Mouse (Mus musculus) layer of hippocampus, postnatal 10 days (tissue): ENCODE results near the gene Scube1. TPM values are rescaled to one million over a fixed set of nuclear protein-coding genes. Genes with fewer than 3 reads are reported as not detected.

ENCODE experiments used
- DNase-seq, 2 experiments: peaks; one replicate each; pipeline ENCODE4 v3.0.0; 2021; ENCODE audit warnings: low spot score in 2 of 2
- total RNA-seq, 2 experiments: library from RNA; stranded (reverse); gene quantifications; 2 replicates each; pipeline ENCODE4 v1.2.3; 2021

Scube1 gene
- total RNA-seq, 2 experiments from 2014 or later, result 14.8 to 17.6 TPM

DNA sequence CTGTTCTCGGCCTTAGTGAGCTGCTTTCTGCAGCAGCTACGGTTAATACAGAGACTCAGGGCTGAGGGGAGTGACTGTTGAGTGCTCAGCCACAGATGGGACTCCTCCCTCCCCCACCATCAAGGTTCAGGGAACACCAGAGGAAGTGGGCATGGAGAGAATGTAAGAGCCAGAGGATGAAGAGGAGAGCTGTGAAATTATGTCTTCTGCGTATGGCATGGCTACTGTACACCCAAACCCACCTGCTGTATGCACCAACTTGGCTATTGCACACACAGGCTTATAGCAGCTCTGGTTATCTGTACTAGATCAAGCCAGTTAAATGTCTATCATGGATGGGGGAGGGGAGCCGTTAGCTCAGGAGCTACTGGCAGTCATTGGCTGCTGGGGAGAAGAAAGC, 123.6 kb downstream of the Scube1 start:
- DNase-seq, result no peak

DNA sequence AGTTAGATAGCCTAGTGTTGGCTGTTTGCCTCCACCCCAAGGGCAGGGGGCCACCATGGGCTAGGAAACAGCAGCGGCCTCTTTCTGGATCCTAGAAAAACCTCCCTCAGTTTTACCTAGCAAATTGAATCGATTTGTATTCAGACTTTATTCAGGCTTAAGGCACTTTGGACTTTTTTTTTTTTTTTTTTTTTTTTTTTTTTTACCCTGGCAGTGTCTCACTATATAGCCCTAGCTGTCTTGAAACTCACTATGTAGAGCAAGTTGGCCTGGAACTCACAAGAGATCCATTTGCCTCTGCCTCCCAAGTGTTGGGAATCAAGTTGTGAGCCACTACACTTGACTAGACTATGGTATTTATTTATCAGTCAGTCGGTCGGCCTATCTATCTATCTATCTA, 128.0 kb downstream of the Scube1 start:
- no peak for DNase-seq

DNA sequence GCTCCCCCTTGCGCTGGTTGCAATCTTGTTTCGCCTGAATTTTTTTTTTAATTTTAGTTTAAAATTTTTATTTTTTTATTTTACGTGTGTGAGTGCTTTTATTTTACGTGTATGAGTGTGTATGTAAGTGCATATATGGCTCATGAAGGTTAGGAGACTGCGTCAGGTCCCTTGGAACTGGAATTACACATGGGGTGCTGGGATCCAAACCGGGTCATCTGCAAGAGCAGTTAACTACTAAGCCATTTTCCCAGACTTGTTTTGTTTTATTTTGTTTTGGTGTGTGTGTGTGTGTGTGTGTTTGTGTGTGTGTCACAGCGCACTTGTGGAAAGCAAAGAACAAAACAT, 129.5 kb downstream of the Scube1 start:
- DNase-seq, result no peak

DNA sequence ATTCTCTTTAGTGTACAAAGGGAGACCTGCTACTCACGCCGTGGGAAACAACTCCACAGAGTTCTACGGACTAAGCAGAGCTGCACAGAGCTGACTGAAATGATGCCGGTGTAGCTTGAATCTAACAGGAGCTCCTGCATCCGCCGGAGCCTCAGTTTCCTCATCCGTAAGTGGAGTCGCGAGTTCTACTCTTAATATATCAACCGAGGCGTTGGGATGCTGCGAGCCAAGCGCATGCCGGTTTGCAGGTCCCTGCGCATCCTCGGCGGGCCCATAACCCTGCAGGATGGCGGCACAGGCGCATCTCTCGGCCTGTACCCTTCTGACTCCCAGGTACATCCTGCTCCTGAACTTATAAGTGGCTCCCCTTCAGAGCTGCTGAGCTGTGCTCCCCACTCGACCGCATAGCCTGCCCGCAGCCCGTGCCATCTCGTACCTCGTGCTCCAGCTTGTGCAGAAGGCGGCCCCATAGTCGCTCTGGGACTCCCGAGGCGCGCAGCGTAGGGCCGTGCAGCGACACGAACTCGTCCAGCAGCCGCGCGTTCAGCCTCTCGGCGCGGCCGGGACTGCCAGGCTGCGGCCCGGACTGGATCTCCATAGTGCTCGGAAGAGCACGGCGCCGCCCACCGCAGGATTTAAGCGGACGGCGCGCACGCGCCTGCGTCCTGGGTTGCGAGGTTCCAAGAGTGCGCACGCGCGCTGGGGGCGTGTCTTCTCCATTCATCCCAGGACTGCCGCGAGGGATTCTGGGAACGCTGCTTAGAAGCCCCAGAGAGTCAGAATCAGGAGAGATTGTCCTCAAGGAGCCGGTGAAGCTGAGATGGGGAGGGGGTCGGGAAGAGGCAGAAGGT, 130.1 kb downstream of the Scube1 start, which contains the start of gene Ttll12:
Gene Ttll12 (minus strand): TSS at position 645 of the 851 bp plus-strand sequence.
- DNase-seq, result peak; percentile 93 to 97

DNA sequence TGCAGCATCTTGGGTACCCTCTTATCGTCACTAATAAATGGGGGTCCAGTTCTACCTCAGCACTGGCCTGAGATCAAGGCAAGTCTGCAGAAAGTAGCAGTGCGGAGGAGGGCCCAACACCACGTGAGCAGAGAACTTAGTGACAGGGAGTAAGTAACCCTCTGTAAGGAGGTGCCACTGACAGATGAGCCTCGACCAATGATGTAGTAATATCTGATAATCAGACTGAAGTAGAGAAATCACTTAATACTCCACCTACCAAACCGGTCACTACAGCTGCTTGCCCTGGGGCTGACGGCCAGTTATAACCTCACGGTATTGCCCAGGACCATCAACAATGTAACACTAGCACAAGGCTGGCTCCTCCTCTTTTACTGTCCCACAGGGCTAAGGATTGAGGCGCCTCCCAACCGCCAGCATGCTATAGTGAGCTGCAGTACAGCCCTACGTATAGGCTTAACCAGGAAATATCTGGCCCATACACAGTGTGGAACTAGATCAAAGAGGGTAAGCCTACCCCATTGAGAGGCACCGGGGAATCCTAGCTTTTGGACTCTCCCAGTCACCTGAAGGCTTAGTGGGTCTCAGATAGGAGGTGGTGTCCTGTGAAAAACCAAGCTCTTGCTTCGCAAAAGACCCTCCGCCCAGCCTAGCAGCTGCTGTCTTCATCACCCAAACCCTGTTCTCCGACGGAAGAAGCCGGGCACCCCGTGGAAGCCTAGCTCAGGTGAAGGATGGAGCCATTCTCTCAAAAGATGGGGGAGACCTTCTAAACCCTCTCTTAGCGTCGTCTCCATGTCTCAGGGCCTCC, 130.9 kb downstream of the Scube1 start:
- DNase-seq, result no peak

DNA sequence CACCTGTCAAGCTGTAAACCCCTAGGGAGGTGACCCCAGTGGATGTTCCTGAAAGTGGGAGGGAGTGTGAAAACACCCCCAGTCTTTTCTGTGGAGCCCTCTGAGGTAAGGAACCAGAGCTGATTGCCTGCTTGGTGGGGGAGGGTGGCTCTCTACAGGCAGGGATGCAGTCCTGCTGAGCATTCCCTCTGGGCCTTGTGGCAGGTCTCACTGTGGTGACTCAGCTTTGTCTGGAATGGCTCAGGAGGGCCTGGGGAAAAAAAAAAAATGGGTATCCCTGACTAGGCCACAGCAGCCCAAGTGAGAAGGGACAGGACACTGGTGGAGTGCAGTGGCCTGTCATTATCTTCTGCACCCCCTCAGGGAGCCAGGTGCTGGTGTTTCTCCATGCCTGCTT, 131.6 kb downstream of the Scube1 start:
- DNase-seq, result no peak

DNA sequence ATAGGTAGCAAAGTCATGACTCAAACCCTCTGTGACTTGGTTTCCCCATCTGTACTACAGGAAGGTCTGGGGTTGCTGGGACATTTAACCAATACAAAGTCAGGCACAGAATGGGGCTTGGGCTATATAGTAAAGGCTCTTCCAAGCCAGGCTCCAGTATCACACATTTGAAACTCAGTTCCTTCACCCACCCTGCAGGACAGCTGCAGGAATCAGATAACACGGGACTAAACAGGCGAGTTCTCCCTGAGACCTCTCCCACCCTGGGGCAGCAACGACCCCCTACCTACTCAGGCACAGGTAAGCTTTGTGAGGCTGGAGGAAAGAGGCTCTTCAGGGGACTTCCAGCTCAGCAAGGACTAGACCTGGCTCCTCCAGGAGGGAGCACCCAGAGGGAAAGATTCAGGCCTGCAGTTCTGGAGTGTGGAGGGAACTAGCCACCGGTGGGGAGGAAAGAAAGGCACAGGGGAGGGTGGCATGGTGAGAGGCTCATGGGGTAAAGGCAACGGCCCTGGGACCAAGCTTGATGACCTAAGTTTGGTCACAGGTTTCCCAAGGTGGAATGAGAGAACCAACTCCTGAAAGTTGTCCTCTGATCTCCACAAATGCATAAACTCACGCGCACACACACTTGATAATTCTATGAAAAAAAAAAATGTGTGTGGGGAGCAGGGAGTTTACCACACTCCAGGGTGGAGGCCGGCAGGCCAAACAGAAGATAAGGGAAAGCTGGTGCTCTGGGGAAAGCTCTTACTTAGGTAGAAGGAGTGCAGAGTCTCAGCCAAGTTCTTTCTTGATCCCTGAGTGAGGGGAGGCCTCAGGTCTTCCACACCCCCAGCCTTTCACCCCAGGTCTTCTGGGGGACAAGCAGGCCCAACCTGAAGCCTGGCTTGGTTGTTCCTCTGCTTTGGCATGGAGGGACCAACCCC, 132.3 kb downstream of the Scube1 start:
- DNase-seq, result no peak

DNA sequence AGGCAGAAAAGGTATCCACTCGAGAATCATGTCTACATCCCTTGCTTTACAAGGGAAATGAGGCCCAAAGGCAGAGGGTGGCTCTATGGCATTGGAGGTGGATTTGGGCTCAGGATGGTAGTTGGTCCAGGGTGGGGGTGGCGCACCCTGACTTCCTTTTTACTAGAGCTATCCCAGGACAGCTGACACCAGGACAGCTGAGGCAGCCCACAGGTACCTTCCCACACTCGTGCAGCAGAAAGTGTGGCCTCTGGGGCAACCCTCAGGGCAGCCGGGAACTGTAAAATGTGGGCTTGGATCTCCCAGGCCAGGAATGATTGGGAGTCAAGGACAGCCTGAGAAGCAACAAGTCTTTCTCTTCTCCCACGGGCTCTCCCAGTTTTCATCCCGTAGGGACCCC, 133.1 kb downstream of the Scube1 start:
- no peak for DNase-seq

DNA sequence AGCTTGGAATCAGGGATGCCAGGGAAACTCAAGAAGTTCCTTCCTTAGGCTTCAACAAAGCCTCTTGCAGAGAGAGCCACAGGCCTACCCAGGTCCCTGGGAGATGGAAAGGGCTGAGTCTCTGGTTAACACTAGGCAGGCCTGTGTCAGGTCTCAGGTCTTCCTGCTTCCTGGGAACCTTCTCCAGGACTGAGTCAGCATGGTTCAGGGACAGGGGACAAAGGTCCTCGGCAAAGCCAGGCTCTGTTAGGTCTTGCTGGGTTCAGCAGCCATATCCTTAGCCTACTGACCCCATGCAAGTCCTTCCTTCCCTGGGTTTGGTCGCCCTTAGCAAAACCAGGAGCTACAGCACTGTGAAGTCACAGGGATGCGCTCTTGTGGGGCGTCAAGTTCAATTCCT, 134.0 kb downstream of the Scube1 start:
- DNase-seq, result no peak

DNA sequence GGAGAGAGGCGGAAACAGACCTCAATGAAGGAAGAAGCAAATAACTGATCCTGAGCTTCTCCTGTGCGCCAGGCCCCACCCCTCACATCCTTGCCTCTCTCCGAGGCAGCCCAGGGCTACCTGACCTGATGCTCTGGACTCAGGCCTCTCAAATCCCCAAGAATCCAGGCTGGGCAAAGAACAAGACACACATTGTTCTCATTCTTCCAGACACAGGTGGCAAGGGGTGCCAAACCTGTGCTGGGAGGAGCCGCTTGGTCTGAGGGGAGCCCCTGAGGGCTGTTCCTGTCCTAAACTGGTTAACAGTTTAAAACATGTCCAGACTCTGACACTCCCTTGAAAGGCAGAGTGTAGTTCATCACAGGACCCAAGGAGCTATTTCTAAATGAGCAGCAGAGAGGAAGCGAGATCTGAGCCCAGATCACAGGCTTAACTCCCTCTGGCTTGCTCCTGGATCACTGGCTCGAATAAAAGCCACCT, 140.0 kb downstream of the Scube1 start:
- no peak for DNase-seq

DNA sequence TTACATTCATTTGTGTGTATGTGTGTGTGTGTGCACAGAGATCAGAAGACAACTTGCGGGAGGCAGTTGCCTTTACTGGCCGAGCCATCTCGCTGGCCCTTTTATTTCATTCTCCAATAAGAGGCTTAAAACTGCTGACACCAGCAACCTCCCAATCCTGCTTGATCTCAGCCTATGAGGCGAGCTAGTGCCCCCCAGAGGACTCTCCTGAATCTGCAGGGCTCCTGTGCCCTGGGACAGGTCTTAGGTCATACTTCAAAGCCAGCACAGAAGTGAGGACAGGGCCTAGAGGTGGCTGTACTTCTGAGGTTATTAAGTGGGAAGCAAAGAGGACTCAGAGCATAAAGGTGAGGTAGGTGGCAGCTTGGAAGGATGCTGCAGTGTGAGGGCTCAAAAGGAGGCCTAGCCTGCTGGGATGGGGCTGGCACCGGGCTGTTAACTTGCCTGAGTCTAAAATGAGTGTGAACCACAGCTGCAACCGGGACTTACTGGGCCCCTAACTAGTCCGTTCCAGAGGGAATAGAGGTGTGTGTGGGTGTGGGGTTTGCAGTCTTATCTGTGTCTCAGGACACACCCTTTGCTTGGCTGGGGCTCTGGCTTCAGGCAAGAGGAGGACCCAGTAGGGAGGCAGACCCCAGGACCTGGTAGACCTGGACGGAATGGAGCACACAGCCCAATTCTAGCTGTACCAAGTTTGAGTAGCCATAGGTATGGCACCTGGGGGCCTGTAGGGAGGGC, 141.2 kb downstream of the Scube1 start:
- DNase-seq, result peak in 1 of 2 experiments; percentile 44

DNA sequence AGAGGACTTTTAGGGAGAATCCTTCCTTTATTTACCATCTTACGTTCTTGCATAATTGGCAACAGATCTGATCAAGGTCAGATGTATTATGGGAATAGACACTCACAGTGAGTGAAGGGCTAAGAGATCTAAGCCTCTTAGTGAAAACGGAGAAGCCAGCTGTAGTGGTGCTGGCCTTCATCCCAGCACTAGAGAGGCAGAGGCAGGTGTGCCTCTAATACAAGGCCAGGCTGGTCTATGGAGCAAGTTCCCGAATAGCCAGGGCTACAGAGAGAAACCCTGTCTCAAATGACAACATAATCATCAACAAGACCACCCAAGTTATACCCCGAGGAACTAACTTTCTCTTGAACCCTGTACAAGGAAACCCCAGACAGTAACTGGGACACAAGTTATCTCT, 141.9 kb downstream of the Scube1 start:
- DNase-seq, result no peak

DNA sequence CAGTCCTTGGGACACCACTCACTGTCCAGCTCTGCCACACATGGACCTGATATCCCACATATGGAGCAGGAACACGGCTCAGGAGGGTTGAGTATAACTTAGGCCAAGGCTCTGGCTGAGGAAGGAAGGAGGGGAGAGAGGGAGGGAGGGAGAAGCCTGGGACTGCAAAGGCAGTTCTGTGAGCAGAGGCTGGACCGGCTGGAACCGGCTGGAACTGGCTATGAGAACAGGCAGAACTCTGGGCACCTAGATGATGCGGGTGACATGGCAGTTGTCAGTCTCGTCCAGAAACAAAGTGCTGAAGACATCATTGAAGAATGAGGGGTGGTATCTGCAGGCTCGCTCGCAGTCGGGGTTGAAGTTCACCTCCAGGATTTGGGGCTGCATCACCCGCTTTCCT, 148.2 kb downstream of the Scube1 start:
- no peak for DNase-seq

DNA sequence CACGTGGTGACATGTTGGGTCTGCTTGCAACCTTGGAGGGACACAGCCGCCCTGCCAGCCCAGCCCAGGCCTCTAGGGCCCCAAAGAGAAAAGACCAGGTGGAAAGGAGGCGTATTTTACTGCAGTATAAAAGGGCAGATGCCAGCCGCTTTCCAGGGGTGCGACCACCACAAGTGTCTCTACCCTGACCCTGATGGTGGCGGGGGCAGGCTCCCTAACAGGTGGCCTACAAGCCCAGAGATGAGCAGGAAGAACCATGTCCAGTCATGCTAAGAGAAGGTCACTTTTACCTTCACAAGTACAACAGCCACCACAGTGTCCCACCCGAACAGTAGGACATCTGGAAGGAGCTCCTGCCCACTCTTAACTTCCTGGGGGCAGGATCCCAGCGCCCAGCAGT, 149.3 kb downstream of the Scube1 start:
- DNase-seq, result no peak

DNA sequence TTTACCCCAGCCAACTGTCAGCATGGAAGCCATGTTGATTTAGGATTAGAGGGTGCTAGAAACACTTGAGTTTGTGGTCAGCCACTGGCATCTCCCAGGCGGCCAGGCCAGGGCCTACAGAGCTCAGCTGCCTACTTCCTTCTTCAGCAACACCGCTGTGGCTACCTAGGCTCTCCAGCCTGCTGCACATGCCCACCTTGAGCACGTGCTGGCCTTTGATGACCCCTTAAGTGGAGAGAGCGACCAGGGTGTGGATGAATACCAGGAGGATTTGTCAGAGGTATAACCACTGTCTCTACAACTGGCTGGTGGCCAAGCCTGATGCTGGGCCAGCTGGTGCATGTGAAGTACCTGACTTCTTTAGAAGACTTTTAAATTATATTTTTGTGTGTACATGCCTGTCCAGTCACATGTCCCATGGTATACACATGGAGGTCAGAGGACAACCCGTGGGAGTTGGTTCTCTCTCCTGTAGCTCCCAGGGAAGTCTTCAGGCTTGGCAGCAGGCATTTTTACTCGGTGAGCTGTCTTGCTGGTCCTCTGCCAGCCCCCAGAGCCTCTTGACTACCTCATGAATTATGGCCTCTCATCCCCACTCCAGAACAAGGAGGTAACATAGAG, 150.0 kb downstream of the Scube1 start:
- DNase-seq, result no peak

DNA sequence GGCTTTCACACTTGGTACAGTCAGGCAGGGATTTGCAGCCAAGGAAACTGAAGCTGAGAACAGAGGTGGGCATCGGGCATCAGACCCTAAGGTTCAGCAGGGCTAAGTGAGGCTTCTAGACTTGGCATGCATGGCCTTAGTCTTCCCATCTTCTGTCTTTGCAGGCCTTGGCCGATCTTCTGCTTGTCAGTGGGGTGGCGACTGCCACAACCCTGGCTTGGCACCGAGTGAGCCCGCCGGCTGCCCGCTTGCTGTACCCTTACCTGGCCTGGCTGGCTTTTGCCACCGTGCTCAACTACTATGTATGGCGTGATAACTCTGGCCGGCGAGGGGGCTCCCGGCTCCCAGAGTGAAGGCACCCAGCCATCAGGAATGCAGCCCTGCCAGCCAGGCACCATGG, 151.2 kb downstream of the Scube1 start:
- DNase-seq, result no peak

DNA sequence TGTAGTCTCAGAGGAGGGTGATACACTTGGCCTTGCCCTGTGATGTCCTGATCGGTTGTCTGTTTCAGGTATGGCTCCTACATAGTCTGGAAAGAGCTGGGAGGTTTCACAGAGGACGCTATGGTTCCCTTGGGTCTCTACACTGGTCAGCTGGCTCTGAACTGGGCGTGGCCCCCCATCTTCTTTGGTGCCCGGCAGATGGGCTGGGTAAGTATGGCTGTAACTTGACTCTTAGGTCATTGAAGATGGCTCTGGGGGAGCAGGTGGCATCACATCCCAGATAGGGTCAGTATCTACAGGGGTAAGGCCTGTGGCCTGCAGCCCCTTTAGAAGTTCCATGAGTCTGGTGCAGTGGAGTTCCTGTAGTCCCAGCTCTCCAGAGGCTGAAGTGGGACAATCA, 152.7 kb downstream of the Scube1 start:
- no peak for DNase-seq

DNA sequence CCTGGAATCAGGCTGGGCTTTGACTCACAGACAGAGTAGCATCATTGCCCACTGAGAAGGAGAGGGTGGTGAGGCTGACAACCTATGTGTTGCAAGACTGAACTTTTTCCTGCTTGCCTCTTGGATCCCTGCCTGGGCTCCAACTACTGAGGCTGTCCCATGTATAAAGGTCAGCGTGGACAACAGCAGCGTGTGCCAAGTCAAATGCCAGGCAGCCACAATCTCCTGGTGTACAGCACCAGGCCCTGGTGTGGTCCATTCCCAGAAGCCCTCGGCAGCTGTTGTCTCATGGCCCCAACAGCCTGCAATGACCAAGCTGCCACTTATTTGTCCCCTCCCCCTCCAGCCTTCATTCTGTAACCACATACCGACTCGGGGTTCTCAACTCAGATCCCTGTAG, 153.2 kb downstream of the Scube1 start:
- DNase-seq, result no peak

DNA sequence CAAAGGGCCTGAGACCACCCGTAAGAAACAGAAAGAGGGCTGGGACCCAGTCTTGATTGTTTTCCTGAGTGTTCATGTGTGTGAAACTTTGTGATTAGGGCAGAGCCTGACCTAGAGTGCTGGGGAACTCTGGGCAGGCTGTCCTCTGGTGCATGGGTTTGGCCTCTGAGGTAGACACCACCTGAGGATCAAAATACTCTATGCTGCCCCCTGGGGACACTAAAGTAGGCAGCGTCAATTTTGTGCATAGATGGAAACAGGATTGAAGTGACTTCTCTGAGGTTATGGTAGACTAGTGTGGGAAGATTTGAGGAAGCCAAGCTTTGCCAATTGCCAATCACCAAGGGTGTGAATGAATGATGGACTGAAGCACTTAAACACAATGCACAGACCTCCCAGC, 154.2 kb downstream of the Scube1 start:
- DNase-seq, result no peak

DNA sequence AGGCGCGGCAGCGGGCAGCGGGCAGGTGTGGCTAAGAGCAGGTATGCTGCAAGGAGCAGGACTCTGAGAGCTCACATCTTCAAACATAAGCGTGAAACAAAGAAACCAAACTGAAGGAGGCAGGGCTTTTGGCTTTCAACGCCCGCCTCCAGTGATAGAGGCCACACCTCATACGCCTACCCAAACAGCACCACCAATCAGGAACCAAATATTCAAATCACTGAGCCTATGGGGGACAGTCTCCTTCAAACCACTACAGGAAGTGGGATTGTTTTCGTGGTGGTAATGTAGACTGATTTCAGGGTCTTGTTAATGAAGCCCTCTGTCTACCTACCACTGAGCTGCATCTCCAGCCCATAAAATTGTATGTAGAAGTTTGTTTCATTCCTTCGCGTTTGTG, 155.1 kb downstream of the Scube1 start:
- DNase-seq, result no peak
